Comparison of ENCODE assay signal across 9 mouse cellular contexts in genomic region chr14:57362726-57363660, GRCm38 (mm10). TPM values are rescaled to one million over a fixed set of nuclear protein-coding genes. Genes with fewer than 3 reads are reported as not detected.
DNase-seq lines count a peak whose midpoint lies in the region; ATAC-seq and TF ChIP-seq lines count a peak whose summit lies in the region.
"Had no signal": no experiment of that assay in that cellular context is flagged by ENCODE, and none has a peak within 500 bp of the region (broad histone marks: within the 10 kb centered on the region; RNA-seq: fewer than 3 reads in every experiment).

No protein-coding gene starts in this region.

- TF ChIP-seq POLR2A in MEL (IDR thresholded peaks at IDR 0.05; ENCODE audit: control insufficient read depth in 1 of 2, insufficient read depth in 1 of 2, low read depth in 1 of 2, low read length in 2 of 2, poor library complexity in 1 of 2), result no peak

- peaks cover 2 to 6% of the 10 kb centered on the region in 2 experiments; a peak in 2 of 4 replicates for H3K4me1 ChIP-seq in MEL (ENCODE audit: control insufficient read depth in 1 of 2, insufficient read depth in 2 of 2, low read length in 2 of 2)
- no peaks in the 10 kb centered on the region for H3K4me1 ChIP-seq in forebrain, postnatal 0 days (ENCODE audit: insufficient read depth)
- H3K4me1 ChIP-seq in hindbrain, embryonic 10.5 days (replicated peaks), result peaks cover 9% of the 10 kb centered on the region
- H3K4me1 ChIP-seq in lung, embryonic 16.5 days (replicated peaks; ENCODE audit: control insufficient read depth, insufficient read depth, low read length), result no peaks in the 10 kb centered on the region

- no peak overlapping the region for H3K4me3 ChIP-seq in MEL (ENCODE audit: control insufficient read depth in 1 of 2, insufficient read depth in 1 of 2, low read depth in 2 of 2, low read length in 2 of 2)
- no peak overlapping the region for H3K4me3 ChIP-seq in forebrain, postnatal 0 days (ENCODE audit: low read depth, low read length)
- peak overlapping the region; percentile 35 for H3K4me3 ChIP-seq in hindbrain, embryonic 10.5 days
- H3K4me3 ChIP-seq in lung, embryonic 16.5 days (ENCODE audit: low read length), result no peak overlapping the region

- no peak for TF ChIP-seq EP300 in MEL (IDR thresholded peaks at IDR 0.05; ENCODE audit: low read depth in 1 of 2, low read length in 2 of 2)

- H3K4me2 ChIP-seq in forebrain, postnatal 0 days (ENCODE audit: low read depth), result peak overlapping the region; percentile 30
- 0 out of 2 replicates have a peak overlapping the region, but pooled peaks have one; percentile 7 for H3K4me2 ChIP-seq in lung, embryonic 16.5 days (ENCODE audit: low read depth, low read length)

- peaks cover 0 to 7% of the 10 kb centered on the region in 2 experiments; a peak in 2 of 4 replicates for H3K36me3 ChIP-seq in MEL (ENCODE audit: control insufficient read depth in 1 of 2, insufficient read depth in 2 of 2, low read length in 2 of 2)
- no peaks in the 10 kb centered on the region for H3K36me3 ChIP-seq in forebrain, postnatal 0 days (ENCODE audit: insufficient read depth)
- H3K36me3 ChIP-seq in hindbrain, embryonic 10.5 days, result no peaks in the 10 kb centered on the region
- H3K36me3 ChIP-seq in lung, embryonic 16.5 days (ENCODE audit: control insufficient read depth, insufficient read depth, low read length), result no peaks in the 10 kb centered on the region

- WGBS in forebrain, postnatal 0 days, result 9% methylated on average over 26 of the region's 31 CpGs
- WGBS in hindbrain, embryonic 10.5 days, result 13% methylated on average over 31 of the region's 31 CpGs
- 15% methylated on average over 23 of the region's 31 CpGs for WGBS in lung, embryonic 16.5 days

- H3K27ac ChIP-seq in MEL (ENCODE audit: control insufficient read depth, low read depth, low read length), result no peak overlapping the region
- no peak overlapping the region for H3K27ac ChIP-seq in forebrain, postnatal 0 days (ENCODE audit: low read depth, low read length)
- no peak overlapping the region for H3K27ac ChIP-seq in hindbrain, embryonic 10.5 days
- no peak overlapping the region for H3K27ac ChIP-seq in lung, embryonic 16.5 days (ENCODE audit: low read length)
- H3K27ac ChIP-seq: macrophage had no signal

- no peaks in the 10 kb centered on the region for H3K9me3 ChIP-seq in MEL (replicated peaks; ENCODE audit: insufficient read depth, low read length)
- H3K9me3 ChIP-seq in forebrain, postnatal 0 days (ENCODE audit: low read length), result no peaks in the 10 kb centered on the region
- no peaks in the 10 kb centered on the region for H3K9me3 ChIP-seq in hindbrain, embryonic 10.5 days
- H3K9me3 ChIP-seq in lung, embryonic 16.5 days (ENCODE audit: control insufficient read depth, low read length), result no peaks in the 10 kb centered on the region

- DNase-seq in MEL (ENCODE audit: low read depth, low spot score), result peak; percentile 60
- DNase-seq in cerebellum, adult 18-20 months, result peak; percentile 64 to 67
- DNase-seq in forebrain, postnatal 0 days, result peak; percentile 80
- peak; percentile 88 for DNase-seq in hindbrain, embryonic 10.5 days (ENCODE audit: low spot score)
- peak; percentile 65 to 82 for DNase-seq in layer of hippocampus, adult 8-10 months (ENCODE audit: low spot score in 2 of 2)
- peak; percentile 86 for DNase-seq in retina, embryonic 14.5 days (ENCODE audit: low spot score)
- peak; percentile 93 for DNase-seq in thymus, postnatal 4 days

- no peak overlapping the region for H3K9ac ChIP-seq in MEL (ENCODE audit: control insufficient read depth, low read depth, low read length, poor library complexity, severe bottlenecking)
- H3K9ac ChIP-seq in forebrain, postnatal 0 days, result no peak overlapping the region
- H3K9ac ChIP-seq in lung, embryonic 16.5 days (ENCODE audit: low read length), result no peak overlapping the region

- no peaks in the 10 kb centered on the region for H3K79me2 ChIP-seq in MEL (ENCODE audit: control insufficient read depth, insufficient read depth, low read length, poor library complexity)

- peak; percentile 67 for TF ChIP-seq RAD21 in MEL (IDR thresholded peaks at IDR 0.05; ENCODE audit: low read depth, low read length)

- peak; percentile 69; the same call in 1 of the 2 replicates for ATAC-seq in forebrain, postnatal 0 days
- peak; percentile 47; the same call in 1 of the 2 replicates for ATAC-seq in lung, embryonic 16.5 days (ENCODE audit: low read depth)

- H3K27me3 ChIP-seq in MEL (ENCODE audit: control insufficient read depth in 1 of 2, insufficient read depth in 2 of 2, low read length in 2 of 2), result no peaks in the 10 kb centered on the region
- no peaks in the 10 kb centered on the region for H3K27me3 ChIP-seq in forebrain, postnatal 0 days (ENCODE audit: insufficient read depth, low read length)
- H3K27me3 ChIP-seq in hindbrain, embryonic 10.5 days (ENCODE audit: insufficient read depth, poor library complexity, severe bottlenecking), result peaks cover 15% of the 10 kb centered on the region
- no peaks in the 10 kb centered on the region for H3K27me3 ChIP-seq in lung, embryonic 16.5 days (ENCODE audit: control insufficient read depth, insufficient read depth, low read depth, low read length)

- peak; percentile 62 to 86 (median 78) for TF ChIP-seq CTCF in MEL (IDR thresholded peaks at IDR 0.05 in 2 of 3, conservative IDR thresholded peaks at IDR 0.05 in 1 of 3; ENCODE audit: control insufficient read depth in 1 of 3, insufficient read depth in 1 of 3, low read depth in 2 of 3, low read length in 3 of 3, poor library complexity in 1 of 3, severe bottlenecking in 1 of 3)
- TF ChIP-seq CTCF in forebrain, postnatal 0 days (IDR thresholded peaks at IDR 0.05; ENCODE audit: low read depth), result peak; percentile 81

TF ChIP-seq in MEL, 35 proteins besides CTCF, POLR2A, EP300 and RAD21:
- TF ChIP-seq POLR2AphosphoS5 (IDR thresholded peaks at IDR 0.05; ENCODE audit: borderline replicate concordance, low read depth, low read length), result no peak
- peak; percentile 52 for TF ChIP-seq SMC3 (IDR thresholded peaks at IDR 0.05; ENCODE audit: low read depth, low read length)
- TF ChIP-seq BHLHE40 (IDR thresholded peaks at IDR 0.05; ENCODE audit: borderline replicate concordance, low read depth, low read length), result no peak
- peak; percentile 36; the same call in 1 of the 2 replicates for TF ChIP-seq ZC3H11A (IDR thresholded peaks at IDR 0.05; ENCODE audit: low read depth, low read length)
- no peak for TF ChIP-seq USF2 (IDR thresholded peaks at IDR 0.05; ENCODE audit: borderline replicate concordance in 1 of 2, insufficient read depth in 1 of 2, low read depth in 1 of 2, low read length in 2 of 2)

RNA-seq across cellular contexts. Expression of gene Cryl1, which starts 35.3 kb away (rescaled TPM):
- total RNA-seq in MEL (2012; rRNA removed), result 16.8 and 17.8 TPM in 2 replicates
- 10 to 100 TPM in 1 of 2 experiments, not detected in 1; 22.0 TPM for polyA plus RNA-seq in MEL (2012; ENCODE audit: insufficient read depth in 1 of 2, insufficient read length in 2 of 2, low read depth in 1 of 2, low replicate concordance in 2 of 2, missing spikeins in 1 of 2)
- 11.5 and 15.2 TPM in 2 replicates for total RNA-seq in forebrain, postnatal 0 days (2014; rRNA removed)
- 17.0 and 19.2 TPM in 2 replicates for polyA plus RNA-seq in forebrain, postnatal 0 days (2015; fragmentation: Nextera tagmentation; extraction: Ambion mirVana)
- polyA plus RNA-seq in hindbrain, embryonic 10.5 days (2016; fragmentation: Nextera tagmentation; extraction: Ambion mirVana), result 7.7 and 9.6 TPM in 2 replicates
- 10 to 100 TPM; 17.8 to 26.3 (median 21.5) TPM for total RNA-seq in layer of hippocampus, adult 8-10 months (2022)
- 28.0 and 30.2 TPM in 2 replicates for polyA plus RNA-seq in lung, embryonic 16.5 days (2015; fragmentation: Nextera tagmentation; extraction: Ambion mirVana)
